Mouse (Mus musculus) cerebellum, adult 11 months (tissue): ENCODE results near the gene Galm.

Source experiments
- DNase-seq: peaks from one replicate; pipeline ENCODE4 v3.0.0; 2022

Galm gene

DNA sequence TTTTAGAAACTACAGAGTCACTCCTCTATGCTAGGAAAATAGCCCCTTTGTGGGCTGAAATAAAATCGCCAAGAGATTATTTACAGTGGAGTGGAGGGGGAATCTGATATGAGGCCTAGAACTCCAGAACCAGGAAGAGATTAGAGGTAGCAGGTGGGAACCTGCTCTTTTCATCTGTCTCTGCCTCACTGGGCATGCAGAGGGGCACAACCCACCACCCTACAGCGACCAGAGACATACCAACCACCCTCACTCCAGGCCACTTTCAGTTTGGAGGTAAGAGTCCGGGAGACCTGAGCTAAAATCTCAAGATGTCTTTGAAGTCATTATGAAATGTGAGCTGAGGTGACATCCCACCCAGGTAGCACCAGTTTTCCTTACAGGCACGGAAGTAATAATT, 2.1 kb downstream of the Galm start:
- DNase-seq: no peak

GRCm38 (mm10) chr17:80130718-80131430, 3.6 kb downstream of the Galm start:
- no peak for DNase-seq

DNA sequence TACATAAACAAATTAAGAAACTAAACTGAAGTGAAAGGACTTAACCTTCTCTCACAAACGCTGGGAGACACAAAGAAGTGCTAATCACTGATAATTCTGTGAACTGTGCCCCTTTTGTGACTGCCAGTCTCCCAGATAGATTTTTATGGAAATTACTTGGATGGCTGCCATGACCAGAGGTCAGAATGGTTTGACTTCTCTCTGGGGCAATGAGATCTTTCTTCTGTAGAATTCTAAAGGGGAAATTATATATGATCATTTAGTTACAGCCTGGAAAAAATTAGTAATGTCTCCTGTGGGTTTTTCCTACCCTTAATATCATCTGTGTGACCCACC, 4.1 kb downstream of the Galm start:
- DNase-seq: no peak

- DNase-seq: no peak
These were observed 4.6 kb downstream of the Galm start for GRCm38 (mm10) chr17:80131838-80132237.

GRCm38 (mm10) chr17:80132502-80132901, 5.2 kb downstream of the Galm start:
- DNase-seq: no peak

DNA sequence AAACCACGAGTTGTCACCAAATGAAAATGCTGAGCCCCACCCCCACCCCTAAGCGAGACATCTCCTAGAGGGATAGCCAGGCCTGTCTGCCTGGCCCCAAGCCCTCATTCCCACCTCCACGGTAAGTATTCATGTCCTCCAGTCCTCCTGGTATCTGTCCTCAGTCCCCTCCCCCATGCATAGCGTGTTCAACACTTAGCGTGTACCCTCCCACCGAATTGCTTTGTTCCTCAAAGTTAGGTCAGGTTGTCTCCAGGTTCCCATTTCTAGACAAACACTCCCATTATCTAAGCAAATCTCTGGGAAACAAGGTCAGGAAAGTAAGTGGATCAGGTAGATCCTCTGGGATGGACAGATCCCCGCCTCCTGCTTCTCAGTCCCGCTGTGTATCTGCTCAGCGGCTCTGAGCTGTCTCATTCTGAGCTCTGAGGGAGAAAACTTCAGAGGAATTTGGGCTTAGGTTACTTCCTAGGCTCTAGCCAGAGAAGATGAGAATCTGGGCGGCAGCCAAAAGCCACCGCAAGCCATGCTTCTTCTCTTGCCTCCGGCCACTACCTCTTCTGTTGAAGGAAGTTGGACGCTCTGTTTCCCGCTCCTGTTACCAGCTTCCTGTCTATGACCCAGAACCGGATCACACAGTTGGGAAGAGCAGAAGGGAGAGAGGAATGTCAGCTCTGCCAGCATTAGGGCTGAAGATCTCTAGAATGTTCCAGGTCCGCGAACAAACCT, 11.3 kb downstream of the Galm start:
- DNase-seq: no peak

- no peak for DNase-seq
These were observed 12.6 kb downstream of the Galm start for GRCm38 (mm10) chr17:80139753-80140444.

GRCm38 (mm10) chr17:80143478-80144232, 16.4 kb downstream of the Galm start:
- no peak for DNase-seq

DNA sequence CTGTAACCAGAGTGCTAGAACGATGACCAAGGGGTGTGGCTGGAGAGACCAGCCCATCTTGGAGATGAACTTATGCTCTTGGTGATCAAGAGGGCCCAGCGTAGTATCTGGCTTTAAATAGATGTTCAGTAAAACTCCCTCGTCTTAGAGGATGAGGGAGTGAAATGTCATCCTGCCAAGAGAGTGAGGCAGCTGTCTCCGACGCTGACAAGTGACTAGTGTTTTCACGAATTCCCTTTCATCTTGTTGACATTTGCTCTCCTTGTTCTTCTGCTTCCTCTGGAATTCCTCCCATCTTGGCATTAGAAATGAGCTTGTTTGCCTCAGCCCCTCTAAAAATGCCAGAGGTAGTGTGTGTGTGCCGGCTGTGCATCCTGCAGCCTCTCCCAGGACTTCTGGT, 17.9 kb downstream of the Galm start:
- DNase-seq: no peak

DNA sequence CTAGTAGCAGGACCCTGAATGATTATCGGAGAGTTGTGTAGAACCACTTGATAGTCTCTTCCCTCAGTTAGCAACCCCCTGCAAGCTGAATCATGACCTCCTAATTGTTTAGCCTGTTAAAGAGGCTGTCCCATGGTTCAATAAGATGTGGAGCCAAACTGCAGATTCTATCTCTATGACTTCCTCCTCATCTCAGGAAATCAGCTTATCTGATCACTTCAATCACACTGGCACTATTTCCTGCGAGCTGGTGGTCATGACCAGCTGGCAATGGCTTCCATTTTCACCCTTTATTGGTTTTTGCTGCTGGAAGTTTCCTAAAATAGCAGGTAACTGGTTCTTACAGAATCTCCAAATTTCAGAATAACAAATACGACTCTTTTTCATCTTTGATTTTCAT, 18.5 kb downstream of the Galm start:
- DNase-seq: no peak

- no peak for DNase-seq
These were observed 21.1 kb downstream of the Galm start for GRCm38 (mm10) chr17:80148053-80148994.

DNA sequence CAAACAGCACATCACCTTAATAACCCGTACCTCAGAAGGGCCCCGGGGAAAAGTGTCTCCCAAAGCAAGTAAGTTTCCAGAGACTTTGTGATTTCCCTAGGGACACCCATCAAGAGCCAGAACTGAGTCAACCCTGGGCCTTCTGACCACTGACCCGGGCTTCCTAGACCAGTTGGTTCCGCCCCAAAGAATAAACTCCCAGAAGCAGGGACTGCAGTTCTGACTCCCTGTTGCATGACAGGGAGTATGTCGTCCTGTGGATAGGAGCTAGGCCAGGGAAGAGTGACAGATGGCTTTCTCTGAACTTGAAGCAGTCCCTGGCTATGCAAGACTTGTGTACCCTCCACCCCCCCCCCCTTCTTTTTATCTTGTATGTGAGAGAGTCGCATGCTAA, 21.7 kb downstream of the Galm start:
- DNase-seq: no peak

DNA sequence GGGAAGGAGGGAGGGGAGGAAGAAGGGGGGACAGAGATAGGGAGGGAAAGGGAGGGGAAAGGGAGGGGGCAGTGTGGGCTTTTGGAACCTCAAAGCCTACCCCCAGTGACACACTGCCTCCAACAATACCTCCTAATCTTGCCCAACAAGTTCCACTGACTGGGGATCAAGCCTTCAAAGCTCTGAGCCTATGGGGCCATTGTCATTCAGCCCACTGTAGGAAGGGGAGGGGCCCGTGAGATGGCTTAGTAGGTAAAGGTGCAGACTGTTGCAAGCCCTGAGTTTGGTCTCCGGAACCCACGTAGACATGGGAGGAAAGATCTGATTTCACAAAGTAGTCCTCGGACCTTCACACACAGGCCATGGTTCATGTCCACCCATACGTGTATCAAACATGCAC, 24.1 kb downstream of the Galm start:
- no peak for DNase-seq

- no peak for DNase-seq
These were observed 25.7 kb downstream of the Galm start for GRCm38 (mm10) chr17:80152767-80153630.

DNA sequence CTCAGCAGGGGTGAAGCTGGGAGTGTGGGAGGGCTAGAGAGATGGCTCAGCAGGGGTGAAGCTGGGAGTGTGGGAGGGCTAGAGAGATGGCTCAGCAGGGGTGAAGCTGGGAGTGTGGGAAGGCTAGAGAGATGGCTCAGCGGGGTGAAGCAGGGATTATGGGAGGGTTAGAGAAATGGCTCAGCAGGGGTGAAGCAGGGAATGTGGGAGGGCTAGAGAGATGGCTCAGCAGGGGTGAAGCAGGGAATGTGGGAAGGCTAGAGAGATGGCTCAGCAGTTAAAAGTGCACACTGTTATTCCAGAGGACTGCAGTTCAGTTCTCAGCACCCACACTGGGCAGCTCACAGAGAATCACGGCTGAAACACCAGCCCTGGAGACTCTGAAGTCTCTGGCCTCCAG, 26.4 kb downstream of the Galm start:
- DNase-seq: no peak

DNA sequence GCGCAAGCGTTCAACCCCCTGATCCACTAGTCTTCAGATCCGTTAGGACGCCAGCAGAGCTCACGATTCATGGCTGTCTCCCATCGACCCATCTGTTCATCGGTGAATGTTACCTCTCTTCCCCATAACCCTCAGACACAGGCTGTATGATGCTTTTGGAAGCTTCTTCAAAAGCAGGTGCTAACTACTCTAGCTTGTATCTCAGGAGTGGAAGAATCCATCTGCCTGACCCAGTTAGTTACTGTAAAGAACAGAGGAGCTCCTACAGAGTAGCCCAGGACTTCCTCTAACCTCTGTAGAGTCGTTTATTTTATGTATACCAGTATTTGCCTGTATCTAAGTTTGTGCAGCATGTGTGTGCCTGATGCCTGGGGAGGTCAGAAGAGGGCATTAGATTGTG, 29.6 kb downstream of the Galm start:
- no peak for DNase-seq

DNA sequence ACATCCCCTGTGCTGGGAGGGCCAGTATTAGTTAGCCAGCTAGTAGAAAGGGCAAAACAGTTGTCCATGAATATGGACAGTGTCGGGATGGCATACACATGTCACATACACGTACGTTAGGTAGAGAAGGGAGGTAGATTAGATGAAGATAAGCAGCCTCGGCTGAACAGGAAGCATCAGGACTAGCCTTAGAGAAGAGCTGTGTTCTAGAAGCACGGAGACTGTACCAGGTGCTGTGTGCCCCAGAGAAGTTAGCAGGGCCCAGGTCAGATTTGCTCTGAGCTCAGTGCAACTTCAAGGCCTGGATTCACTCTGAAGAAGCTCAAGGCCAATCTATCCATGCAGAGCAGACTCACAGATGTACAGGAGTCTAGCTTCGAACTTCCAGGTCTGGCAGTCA, 30.2 kb downstream of the Galm start:
- DNase-seq: no peak

GRCm38 (mm10) chr17:80160454-80160853, 33.2 kb downstream of the Galm start:
- DNase-seq: no peak

GRCm38 (mm10) chr17:80163991-80164390, 36.7 kb downstream of the Galm start:
- no peak for DNase-seq

- peak; percentile 67 for DNase-seq
These were observed 38.5 kb downstream of the Galm start for GRCm38 (mm10) chr17:80165741-80166140.

GRCm38 (mm10) chr17:80166346-80166745, 39.1 kb downstream of the Galm start:
- no peak for DNase-seq
